Mouse (Mus musculus) olfactory bulb, adult 2 months (tissue): ENCODE results near the gene Mylk4.

Source experiments
- CTCF ChIP-seq: fragments of 200-500 bp; IDR thresholded peaks from 2 replicates; pipeline ENCODE4 v1.5.1; 2012; ENCODE audit warnings: low read depth, mild to moderate bottlenecking, low read length, moderate library complexity; ENCODE audit not compliant: insufficient read depth
- POLR2A ChIP-seq: fragments of 200-500 bp; IDR thresholded peaks from 2 replicates; pipeline ENCODE4 v1.6.1; 2012; ENCODE audit warnings: mild to moderate bottlenecking, low read depth, low read length, moderate library complexity; ENCODE audit not compliant: insufficient read depth

- TF ChIP-seq POLR2A (no peak), CTCF (no peak)
These were observed 11.4 kb upstream of the Mylk4 start for GRCm38 (mm10) chr13:32795166-32795565.
